Mouse (Mus musculus) hindbrain, postnatal 0 days (tissue): Measurements from ENCODE around the gene Grpr. TPM values are rescaled to one million over a fixed set of nuclear protein-coding genes. Genes with fewer than 3 reads are reported as not detected.

Experiments
- ATAC-seq: fragments of 200-750 bp; cut with Nextera tagmentation; 2 replicates; pipeline ENCODE4 v1.8.0; 2017; ENCODE audit warnings: mild to moderate bottlenecking, moderate TSS enrichment, moderate library complexity
- DNase-seq: peaks from one replicate; pipeline ENCODE4 v3.0.0-alpha.2; 2015; ENCODE audit warnings: low spot score
- H3K27ac ChIP-seq: fragments of 300-500 bp; sonication (generic); 2 replicates; pipeline ENCODE4 v1.5.1; 2014; ENCODE audit warnings: mild to moderate bottlenecking
- H3K27me3 ChIP-seq: fragments of 300-500 bp; sonication (generic); 2 replicates; pipeline ENCODE4 v1.6.1; 2014; ENCODE audit warnings: low read length, mixed read lengths; ENCODE audit not compliant: insufficient read depth
- H3K36me3 ChIP-seq: fragments of 300-500 bp; sonication (generic); 2 replicates; pipeline ENCODE4 v1.6.1; 2014; ENCODE audit warnings: low read length, mixed read lengths; ENCODE audit not compliant: insufficient read depth
- H3K4me1 ChIP-seq: fragments of 300-500 bp; sonication (generic); 2 replicates; pipeline ENCODE4 v1.6.1; 2014; ENCODE audit warnings: antibody characterized with exemption, low read length, mixed read lengths; ENCODE audit not compliant: insufficient read depth
- H3K4me2 ChIP-seq: fragments of 300-500 bp; sonication (generic); 2 replicates; pipeline ENCODE4 v1.6.1; 2014; ENCODE audit warnings: low read depth, mild to moderate bottlenecking, low read length, moderate library complexity, mixed read lengths
- H3K4me3 ChIP-seq: fragments of 300-500 bp; sonication (generic); 2 replicates; pipeline ENCODE4 v1.5.1; 2014; ENCODE audit warnings: low read length
- H3K9ac ChIP-seq: fragments of 300-500 bp; sonication (generic); replicated peaks from 2 replicates; pipeline ENCODE4 v1.6.1; 2014; ENCODE audit warnings: mild to moderate bottlenecking, low read length, moderate library complexity, mixed read lengths
- H3K9me3 ChIP-seq: fragments of 300-500 bp; sonication (generic); 2 replicates; pipeline ENCODE4 v1.6.1; 2016; ENCODE audit warnings: low read length, mixed read lengths
- CTCF ChIP-seq: IDR thresholded peaks from 2 replicates; pipeline ENCODE4 v1.5.1; 2016; ENCODE audit warnings: antibody characterized with exemption, control low read depth, low read depth
- WGBS: fragments of 180-500 bp; shearing (Covaris S2); extraction: QIAGEN DNeasy Blood & Tissue Kit; methylation state at CpG from one replicate; pipeline ENCODE4 v1.1.7; 2014; 5-methylcytosine and 5-hydroxymethylcytosine counted together
- polyA plus RNA-seq: library from polyadenylated mRNA; unstranded; fragments of >200 nt; fragmentation: Nextera tagmentation; extraction: Ambion mirVana; gene quantifications from 2 replicates; pipeline ENCODE4 v1.2.1, GENCODE M21; 2015
- total RNA-seq: library from RNA; depleted of rRNA; stranded (reverse); fragments of >200 nt; gene quantifications from 2 replicates; pipeline ENCODE4 v1.2.3, GENCODE M21; 2014; rRNA removed

Grpr gene
- total RNA-seq (2.2 and 3.3 TPM in 2 replicates), polyA plus RNA-seq (2.2 and 2.7 TPM in 2 replicates)

GRCm38 (mm10) chrX:163549666-163550065, at the start of gene Grpr:
Gene Grpr (minus strand): TSS chrX:163549677.
- H3K4me1 ChIP-seq, result no peaks in the 10 kb centered on the region
- DNase-seq, result peak; percentile 78
- H3K9ac ChIP-seq, result no peak within 1 kb of the TSS
- no peak within 1 kb of the TSS for H3K4me3 ChIP-seq
- H3K36me3 ChIP-seq, result no peaks in the 10 kb centered on the region
- no peak within 1 kb of the TSS for H3K4me2 ChIP-seq
- peak; percentile 75 for TF ChIP-seq CTCF
- H3K27me3 ChIP-seq, result no peaks in the 10 kb centered on the region
- ATAC-seq, result peak; percentile 88
- WGBS, result 24% methylated on average over 7 of the region's 7 CpGs
- no peak within 1 kb of the TSS for H3K27ac ChIP-seq
- H3K9me3 ChIP-seq, result no peaks in the 10 kb centered on the region

- no peak for TF ChIP-seq CTCF
- H3K27ac ChIP-seq, result no peak overlapping the region
- no peak overlapping the region for H3K9ac ChIP-seq
- 67% methylated on average over 3 of the region's 3 CpGs for WGBS
- ATAC-seq, result no peak
- no peaks in the 10 kb centered on the region for H3K36me3 ChIP-seq
- H3K4me3 ChIP-seq, result no peak overlapping the region
- DNase-seq, result no peak
- no peak overlapping the region for H3K4me2 ChIP-seq
- H3K9me3 ChIP-seq, result no peaks in the 10 kb centered on the region
- H3K27me3 ChIP-seq, result no peaks in the 10 kb centered on the region
- no peaks in the 10 kb centered on the region for H3K4me1 ChIP-seq
Observed at GRCm38 (mm10) chrX:163560521-163560920, 11.0 kb upstream of the Grpr start.

GRCm38 (mm10) chrX:163547042-163547441, 2.4 kb downstream of the Grpr start:
- Histone ChIP-seq H3K27me3 (no peaks in the 10 kb centered on the region), H3K4me1 (no peaks in the 10 kb centered on the region), H3K9me3 (no peaks in the 10 kb centered on the region), H3K27ac (no peak overlapping the region), H3K9ac (no peak overlapping the region), H3K36me3 (no peaks in the 10 kb centered on the region), H3K4me3 (no peak overlapping the region), H3K4me2 (no peak overlapping the region)
- no peak for TF ChIP-seq CTCF
- WGBS, result 76% methylated on average over 5 of the region's 5 CpGs
- no peak for ATAC-seq
- DNase-seq, result no peak

GRCm38 (mm10) chrX:163532836-163533235, 16.6 kb downstream of the Grpr start:
- DNase-seq (no peak), ATAC-seq (no peak)
- Histone ChIP-seq H3K9ac (no peak overlapping the region), H3K4me2 (no peak overlapping the region), H3K36me3 (no peaks in the 10 kb centered on the region), H3K4me3 (no peak overlapping the region), H3K9me3 (no peaks in the 10 kb centered on the region), H3K4me1 (no peaks in the 10 kb centered on the region), H3K27me3 (no peaks in the 10 kb centered on the region), H3K27ac (no peak overlapping the region)
- TF ChIP-seq CTCF, result no peak
- 66% methylated on average over 2 of the region's 2 CpGs for WGBS

- ATAC-seq (no peak), DNase-seq (no peak)
- no peak overlapping the region for H3K9ac ChIP-seq
- no peaks in the 10 kb centered on the region for H3K27me3 ChIP-seq
- H3K9me3 ChIP-seq, result no peaks in the 10 kb centered on the region
- H3K27ac ChIP-seq, result no peak overlapping the region
- TF ChIP-seq CTCF, result no peak
- no peak overlapping the region for H3K4me3 ChIP-seq
- no peak overlapping the region for H3K4me2 ChIP-seq
- H3K4me1 ChIP-seq, result no peaks in the 10 kb centered on the region
- WGBS, result 74% methylated on average over 4 of the region's 4 CpGs
- no peaks in the 10 kb centered on the region for H3K36me3 ChIP-seq
Observed at GRCm38 (mm10) chrX:163518963-163519541, 30.4 kb downstream of the Grpr start.

- TF ChIP-seq CTCF, result no peak
- ATAC-seq, result no peak
- 54% methylated on average over 2 of the region's 2 CpGs for WGBS
Observed at GRCm38 (mm10) chrX:163511766-163512165, 37.7 kb downstream of the Grpr start.

GRCm38 (mm10) chrX:163502088-163502487, 47.4 kb downstream of the Grpr start:
- no peak for TF ChIP-seq CTCF
- Histone ChIP-seq H3K9ac (no peak overlapping the region), H3K27me3 (no peaks in the 10 kb centered on the region), H3K4me2 (no peak overlapping the region), H3K27ac (no peak overlapping the region), H3K4me3 (no peak overlapping the region), H3K36me3 (no peaks in the 10 kb centered on the region), H3K9me3 (no peaks in the 10 kb centered on the region), H3K4me1 (no peaks in the 10 kb centered on the region)
- no peak for ATAC-seq
- no peak for DNase-seq
- 66% methylated on average over 3 of the region's 3 CpGs for WGBS

More at GRCm38 (mm10) chrX:163511766-163512165, 37.7 kb downstream of the Grpr start:
- Histone ChIP-seq H3K4me3 (no peak overlapping the region), H3K36me3 (no peaks in the 10 kb centered on the region), H3K9ac (no peak overlapping the region), H3K27me3 (no peaks in the 10 kb centered on the region), H3K4me2 (no peak overlapping the region), H3K9me3 (no peaks in the 10 kb centered on the region), H3K27ac (no peak overlapping the region), H3K4me1 (no peaks in the 10 kb centered on the region)
- no peak for DNase-seq

Other genes starting within 250 kb of the Grpr start
- gene Rnf138rt1, start 211.7 kb upstream of the Grpr start, total RNA-seq, result 4.0 and 4.9 TPM in 2 replicates
- 6.4 and 6.8 TPM in 2 replicates for gene Rnf138rt1, start 211.7 kb upstream of the Grpr start, polyA plus RNA-seq